Mouse (Mus musculus): ENCODE measurements at regions not wholly inside any gene's neighbourhood (a gene's known extent, or its start where the extent isn't known, plus 50 kb on each side); places are given as distances from the start of the nearest gene placed in this dataset.
A peak's percentile ranks its signal among the peaks of the same experiment; 100 is the strongest.

DNA sequence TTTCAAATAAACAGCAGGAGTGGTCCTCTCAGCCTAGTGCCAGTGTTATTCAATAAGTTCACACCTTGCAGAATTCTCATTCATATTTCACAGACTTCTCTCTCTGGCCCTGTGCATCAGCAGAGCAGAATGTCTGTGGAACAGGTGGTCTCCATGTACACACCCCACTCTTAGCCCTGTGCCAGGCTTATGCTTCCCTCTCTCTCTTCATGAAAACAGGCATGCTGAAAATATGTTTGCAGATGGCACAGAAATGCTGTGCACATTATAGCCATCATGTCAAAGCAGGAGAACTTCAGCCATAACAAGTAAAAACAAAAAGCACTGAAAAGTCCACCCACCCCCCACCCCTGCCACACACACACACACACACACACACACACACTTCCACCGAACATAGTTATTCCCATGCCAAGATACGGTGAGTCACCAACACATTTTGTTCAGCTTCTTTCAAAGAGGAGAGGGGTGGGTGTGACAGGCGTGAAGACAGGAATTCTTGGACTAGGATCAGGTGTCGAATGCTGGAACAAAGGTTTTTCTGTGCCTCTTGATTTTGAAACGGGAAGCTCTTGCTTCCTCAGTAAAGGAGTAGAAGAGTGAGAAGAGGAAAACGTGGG lies 600.6 kb downstream of the Rwdd3 start:
- H3K27me3 ChIP-seq = no peaks in the 10 kb centered on the region
- 58% methylated on average over 6 of the region's 6 CpGs for WGBS
- no peak overlapping the region for H3K27ac ChIP-seq
- H3K9ac ChIP-seq = no peak overlapping the region
- H3K36me3 ChIP-seq (replicated peaks) = no peaks in the 10 kb centered on the region
- H3K4me1 ChIP-seq = no peaks in the 10 kb centered on the region
- H3K4me2 ChIP-seq = no peak overlapping the region
- ATAC-seq (ENCODE audit: low FRiP score) = peak; percentile 41; the same call in 1 of the 2 replicates
- H3K9me3 ChIP-seq = no peaks in the 10 kb centered on the region
- no peak overlapping the region for H3K4me3 ChIP-seq (replicated peaks)

GRCm38 (mm10) chr3:120541556-120542476 lies 629.7 kb downstream of the Rwdd3 start:
- peak; percentile 87 for ATAC-seq (ENCODE audit: low FRiP score)
- H3K27ac ChIP-seq = peak overlapping the region; percentile 74
- H3K4me2 ChIP-seq = peak overlapping the region; percentile 19; the same call in 1 of the 2 replicates

GRCm38 (mm10) chr3:120533901-120534300 lies 637.6 kb downstream of the Rwdd3 start:
- no peak overlapping the region for H3K4me3 ChIP-seq (replicated peaks)
- no peaks in the 10 kb centered on the region for H3K4me1 ChIP-seq
- no peak overlapping the region for H3K9ac ChIP-seq
- no peak overlapping the region for H3K4me2 ChIP-seq
- no peak overlapping the region for H3K27ac ChIP-seq
- H3K9me3 ChIP-seq = no peaks in the 10 kb centered on the region
- no peaks in the 10 kb centered on the region for H3K36me3 ChIP-seq (replicated peaks)
- ATAC-seq (ENCODE audit: low FRiP score) = no peak
- no peaks in the 10 kb centered on the region for H3K27me3 ChIP-seq
- 90% methylated on average over 3 of the region's 3 CpGs for WGBS

More at GRCm38 (mm10) chr3:120541556-120542476, 629.7 kb downstream of the Rwdd3 start:
- Histone ChIP-seq H3K4me3 (replicated peaks) (no peak overlapping the region), H3K9ac (no peak overlapping the region), H3K9me3 (no peaks in the 10 kb centered on the region), H3K36me3 (replicated peaks) (no peaks in the 10 kb centered on the region), H3K4me1 (peaks cover 11% of the 10 kb centered on the region), H3K27me3 (no peaks in the 10 kb centered on the region)
- WGBS = 47% methylated on average over 21 of the region's 21 CpGs

- H3K36me3 ChIP-seq (replicated peaks) = no peaks in the 10 kb centered on the region
- no peaks in the 10 kb centered on the region for H3K4me1 ChIP-seq
- no peak overlapping the region for H3K4me2 ChIP-seq
- H3K4me3 ChIP-seq (replicated peaks) = no peak overlapping the region
- ATAC-seq (ENCODE audit: low FRiP score) = no peak
- H3K27ac ChIP-seq = no peak overlapping the region
- WGBS = 68% methylated on average over 9 of the region's 9 CpGs
- no peaks in the 10 kb centered on the region for H3K9me3 ChIP-seq
- no peaks in the 10 kb centered on the region for H3K27me3 ChIP-seq
- no peak overlapping the region for H3K9ac ChIP-seq
Measured at GRCm38 (mm10) chr3:120531880-120532580, 639.5 kb downstream of the Rwdd3 start.

DNA sequence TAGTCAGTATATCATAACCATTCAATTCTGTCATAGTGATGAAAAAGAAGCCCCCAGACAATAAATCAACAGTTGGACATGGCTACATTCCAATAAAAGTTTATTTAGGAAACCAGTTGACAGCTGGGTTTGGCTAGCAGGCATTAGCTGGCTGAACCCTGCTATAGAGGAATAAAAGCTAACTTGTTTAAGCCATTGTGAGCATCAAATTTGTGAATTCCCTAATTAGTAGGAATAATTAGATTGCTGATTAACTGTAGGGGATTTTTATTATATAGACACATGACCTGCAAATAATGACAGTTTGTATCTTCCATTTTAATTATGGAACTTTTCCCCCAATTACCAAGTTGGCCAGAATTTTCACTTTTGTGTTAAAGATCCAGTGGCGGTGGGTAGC lies 659.8 kb downstream of the Rwdd3 start:
- 44% methylated on average over 1 of the region's 1 CpGs for WGBS
- H3K27me3 ChIP-seq = no peaks in the 10 kb centered on the region

GRCm38 (mm10) chr3:120498937-120499336 lies 672.6 kb downstream of the Rwdd3 start:
- no peak overlapping the region for H3K4me2 ChIP-seq
- no peaks in the 10 kb centered on the region for H3K4me1 ChIP-seq
- no peaks in the 10 kb centered on the region for H3K9me3 ChIP-seq
- 87% methylated on average over 4 of the region's 4 CpGs for WGBS
- H3K27ac ChIP-seq = no peak overlapping the region
- no peaks in the 10 kb centered on the region for H3K36me3 ChIP-seq (replicated peaks)
- no peak for ATAC-seq (ENCODE audit: low FRiP score)
- H3K27me3 ChIP-seq = no peaks in the 10 kb centered on the region
- no peak overlapping the region for H3K9ac ChIP-seq
- no peak overlapping the region for H3K4me3 ChIP-seq (replicated peaks)

More for the DNA sequence above, 659.8 kb downstream of the Rwdd3 start:
- ATAC-seq (ENCODE audit: low FRiP score) = no peak
- Histone ChIP-seq H3K9me3 (no peaks in the 10 kb centered on the region), H3K9ac (no peak overlapping the region), H3K27ac (no peak overlapping the region), H3K4me1 (no peaks in the 10 kb centered on the region), H3K36me3 (replicated peaks) (no peaks in the 10 kb centered on the region), H3K4me3 (replicated peaks) (no peak overlapping the region), H3K4me2 (no peak overlapping the region)

DNA sequence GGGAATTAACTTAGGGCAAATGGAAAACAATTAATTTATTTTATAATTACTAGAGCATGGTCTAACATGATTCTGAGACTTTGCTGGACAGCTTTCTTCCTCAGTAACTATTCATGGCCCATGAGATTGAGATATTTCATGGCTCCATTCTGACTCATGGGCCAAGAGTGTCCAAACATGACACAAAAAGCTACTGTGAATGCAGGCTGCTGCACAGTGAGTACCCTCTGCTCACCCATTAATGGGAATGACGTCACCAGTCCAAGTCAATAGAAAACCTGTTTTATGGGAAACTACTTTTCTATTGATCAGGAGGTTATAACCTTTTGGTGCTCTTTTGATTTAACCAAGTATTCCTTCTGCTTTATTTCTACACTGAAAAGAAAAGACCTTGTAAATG lies 693.6 kb downstream of the Rwdd3 start:
- H3K4me2 ChIP-seq = no peak overlapping the region
- WGBS = 21% methylated on average over 1 of the region's 1 CpGs
- peak; percentile 68; the same call in 1 of the 2 replicates for ATAC-seq (ENCODE audit: low FRiP score)
- H3K9me3 ChIP-seq = no peaks in the 10 kb centered on the region
- H3K4me3 ChIP-seq (replicated peaks) = no peak overlapping the region
- H3K27me3 ChIP-seq = no peaks in the 10 kb centered on the region
- H3K27ac ChIP-seq = no peak overlapping the region
- no peaks in the 10 kb centered on the region for H3K36me3 ChIP-seq (replicated peaks)
- peaks cover 9% of the 10 kb centered on the region for H3K4me1 ChIP-seq
- no peak overlapping the region for H3K9ac ChIP-seq

DNA sequence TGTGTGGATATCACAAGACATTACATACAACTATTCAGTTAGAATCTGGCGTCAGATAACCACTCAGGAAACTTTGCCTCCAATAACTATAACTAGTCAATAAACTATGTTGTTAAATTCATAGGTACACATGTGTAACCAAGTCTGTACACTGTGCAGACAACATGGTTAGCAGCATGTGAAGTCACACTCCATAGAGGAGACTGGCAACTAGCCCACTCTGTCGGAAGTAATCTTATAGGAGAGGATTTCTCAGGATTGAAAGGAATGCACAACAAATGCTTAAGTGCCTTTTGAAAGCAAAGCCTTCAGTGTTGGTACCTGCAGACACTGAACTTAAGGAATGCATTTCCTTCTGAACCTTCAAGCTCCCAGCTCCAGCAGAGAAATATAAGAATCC lies 693.0 kb upstream of the Ptbp2 start:
- Histone ChIP-seq H3K4me1 (peaks cover 16% of the 10 kb centered on the region), H3K4me3 (replicated peaks) (no peak overlapping the region), H3K27me3 (no peaks in the 10 kb centered on the region), H3K4me2 (no peak overlapping the region), H3K27ac (no peak overlapping the region), H3K36me3 (replicated peaks) (no peaks in the 10 kb centered on the region), H3K9ac (no peak overlapping the region), H3K9me3 (no peaks in the 10 kb centered on the region)
- no peak for ATAC-seq (ENCODE audit: low FRiP score)
- WGBS = 53% methylated on average over 2 of the region's 2 CpGs

GRCm38 (mm10) chr3:120473645-120474038 lies 689.4 kb upstream of the Ptbp2 start:
- Histone ChIP-seq H3K4me2 (no peak overlapping the region), H3K27me3 (no peaks in the 10 kb centered on the region), H3K27ac (no peak overlapping the region), H3K9ac (no peak overlapping the region), H3K4me3 (replicated peaks) (no peak overlapping the region), H3K9me3 (no peaks in the 10 kb centered on the region), H3K4me1 (peaks cover 20% of the 10 kb centered on the region), H3K36me3 (replicated peaks) (no peaks in the 10 kb centered on the region)
- 62% methylated on average over 2 of the region's 2 CpGs for WGBS
- ATAC-seq (ENCODE audit: low FRiP score) = peak; percentile 37; the same call in 1 of the 2 replicates

DNA sequence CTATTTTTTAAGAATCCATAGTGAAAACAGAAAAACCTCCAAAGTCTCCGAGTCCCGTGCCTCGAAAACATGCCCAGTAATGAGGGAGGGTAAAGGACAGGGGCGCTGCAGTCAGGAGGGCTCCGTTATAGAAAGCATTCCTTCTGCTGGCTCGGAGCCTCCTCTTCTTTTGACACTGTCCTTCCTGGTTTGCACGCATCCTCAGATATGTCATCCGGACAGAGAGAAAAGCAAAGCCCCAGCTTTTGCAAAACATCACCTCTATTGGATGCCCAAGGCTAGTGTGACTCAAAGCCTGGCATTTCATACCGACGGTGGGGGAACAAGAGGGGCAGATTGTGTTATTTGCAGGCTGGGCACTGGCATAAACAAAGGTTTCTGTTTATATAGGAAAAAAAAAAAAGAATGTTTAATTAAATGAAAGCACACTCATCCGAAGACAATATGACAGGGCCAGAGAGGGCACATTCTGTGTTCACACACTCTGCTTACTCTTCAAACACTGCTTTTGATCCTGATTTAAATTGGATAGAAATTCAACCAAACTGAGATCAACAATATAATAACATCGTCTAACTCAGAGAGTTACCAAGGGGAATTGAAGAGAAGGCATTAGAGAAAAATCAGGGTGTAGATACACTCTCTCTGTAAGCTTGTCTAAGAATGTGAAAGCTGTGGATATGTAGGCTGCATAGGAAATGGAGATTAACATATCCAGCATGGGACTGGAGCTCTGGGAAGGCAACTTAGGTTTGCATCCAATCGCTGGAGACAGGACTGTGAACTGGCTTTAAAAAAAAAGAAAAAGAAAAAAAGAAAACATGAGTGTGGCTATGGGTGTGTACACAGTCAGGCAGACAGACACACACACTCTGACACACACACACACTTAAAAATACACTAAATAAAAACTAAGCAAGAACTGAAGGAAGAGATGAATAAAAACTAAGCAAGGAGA lies 688.7 kb upstream of the Ptbp2 start:
- peak overlapping the region; percentile 60; the same call in 1 of the 2 replicates for H3K27ac ChIP-seq
- H3K9me3 ChIP-seq = no peaks in the 10 kb centered on the region
- no peaks in the 10 kb centered on the region for H3K27me3 ChIP-seq
- no peaks in the 10 kb centered on the region for H3K36me3 ChIP-seq (replicated peaks)
- no peak overlapping the region for H3K4me2 ChIP-seq
- H3K4me3 ChIP-seq (replicated peaks) = no peak overlapping the region
- ATAC-seq (ENCODE audit: low FRiP score) = peak; percentile 60
- H3K9ac ChIP-seq = no peak overlapping the region
- H3K4me1 ChIP-seq = peaks cover 20% of the 10 kb centered on the region
- WGBS = 40% methylated on average over 13 of the region's 13 CpGs

DNA sequence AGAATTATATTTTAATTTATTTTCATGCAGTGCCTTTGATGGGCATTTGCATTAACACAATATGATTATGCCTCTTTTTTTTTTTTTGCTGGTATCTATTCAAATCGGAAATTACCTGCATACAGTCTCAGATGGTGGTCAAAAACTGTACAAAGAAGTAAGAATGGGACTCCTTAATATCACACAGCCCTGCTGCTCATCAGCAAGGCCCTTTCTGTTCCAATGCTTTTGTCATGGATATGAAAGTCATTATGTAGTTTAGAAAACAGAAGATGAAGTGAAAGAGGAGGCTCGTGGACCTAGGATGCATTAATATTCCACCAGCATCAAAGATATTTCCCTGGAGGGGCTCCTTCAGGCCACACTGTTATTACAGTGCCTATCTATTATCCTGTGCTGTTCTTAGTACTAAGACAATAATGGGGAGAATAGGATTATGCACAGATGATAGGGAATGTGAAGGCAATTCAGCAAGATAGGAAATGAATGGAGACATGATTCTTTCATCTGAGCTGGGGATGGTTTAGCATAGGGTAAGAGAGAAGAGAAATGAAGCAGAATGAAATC lies 687.7 kb upstream of the Ptbp2 start:
- H3K36me3 ChIP-seq (replicated peaks) = no peaks in the 10 kb centered on the region
- H3K9me3 ChIP-seq = no peaks in the 10 kb centered on the region
- H3K4me1 ChIP-seq = peaks cover 20% of the 10 kb centered on the region
- H3K27me3 ChIP-seq = no peaks in the 10 kb centered on the region
- H3K27ac ChIP-seq = peak overlapping the region; percentile 60; the same call in 1 of the 2 replicates
- no peak overlapping the region for H3K9ac ChIP-seq
- H3K4me2 ChIP-seq = no peak overlapping the region
- peak; percentile 55 for ATAC-seq (ENCODE audit: low FRiP score)
- H3K4me3 ChIP-seq (replicated peaks) = no peak overlapping the region
- 33% methylated on average over 2 of the region's 2 CpGs for WGBS

Measured in forebrain, embryonic 12.5 days (tissue).